Mouse (Mus musculus) neural tube, embryonic 13.5 days (tissue): Measurements from ENCODE around the gene Tbc1d25. TPM values are rescaled to one million over a fixed set of nuclear protein-coding genes. Genes with fewer than 3 reads are reported as not detected.

Source experiments
- ATAC-seq: fragments of 200-750 bp; cut with Nextera tagmentation; 2 replicates; pipeline ENCODE4 v1.8.0; 2017; ENCODE audit warnings: low read depth, mild to moderate bottlenecking, moderate TSS enrichment, moderate library complexity
- H3K27ac ChIP-seq: fragments of 300-500 bp; sonication (generic); replicated peaks from 2 replicates; pipeline ENCODE4 v1.5.1; 2015; ENCODE audit warnings: moderate library complexity, mild to moderate bottlenecking, inconsistent platforms
- H3K27me3 ChIP-seq: fragments of 300-500 bp; sonication (generic); 2 replicates; pipeline ENCODE4 v1.6.1; 2015; ENCODE audit warnings: mild to moderate bottlenecking, inconsistent platforms
- H3K36me3 ChIP-seq: fragments of 300-500 bp; sonication (generic); 2 replicates; pipeline ENCODE4 v1.6.1; 2015; ENCODE audit warnings: mild to moderate bottlenecking, inconsistent platforms
- H3K4me1 ChIP-seq: fragments of 300-500 bp; sonication (generic); replicated peaks from 2 replicates; pipeline ENCODE4 v1.6.1; 2015; ENCODE audit warnings: inconsistent platforms
- H3K4me2 ChIP-seq: fragments of 300-500 bp; sonication (generic); 2 replicates; pipeline ENCODE4 v1.6.1; 2015; ENCODE audit warnings: inconsistent platforms, mild to moderate bottlenecking, moderate library complexity
- H3K4me3 ChIP-seq: fragments of 300-500 bp; sonication (generic); 2 replicates; pipeline ENCODE4 v1.5.1; 2015; ENCODE audit warnings: mild to moderate bottlenecking, inconsistent platforms
- H3K9ac ChIP-seq: fragments of 300-500 bp; sonication (generic); 2 replicates; pipeline ENCODE4 v1.6.1; 2015; ENCODE audit warnings: moderate library complexity, mild to moderate bottlenecking, inconsistent platforms
- H3K9me3 ChIP-seq: fragments of 300-500 bp; sonication (generic); 2 replicates; pipeline ENCODE4 v1.6.1; 2016; ENCODE audit warnings: inconsistent platforms
- WGBS: fragments of 180-500 bp; shearing (Covaris S2); methylation state at CpG from one replicate; pipeline ENCODE4 v1.1.7; 2015; 5-methylcytosine and 5-hydroxymethylcytosine counted together
- polyA plus RNA-seq: library from polyadenylated mRNA; unstranded; fragments of >200 nt; fragmentation: Nextera tagmentation; extraction: Ambion mirVana; gene quantifications from 2 replicates; pipeline ENCODE4 v1.2.1, GENCODE M21; 2015

Gene Tbc1d25
- polyA plus RNA-seq, 1 experiment from 2014 or later: 20.5 TPM

DNA sequence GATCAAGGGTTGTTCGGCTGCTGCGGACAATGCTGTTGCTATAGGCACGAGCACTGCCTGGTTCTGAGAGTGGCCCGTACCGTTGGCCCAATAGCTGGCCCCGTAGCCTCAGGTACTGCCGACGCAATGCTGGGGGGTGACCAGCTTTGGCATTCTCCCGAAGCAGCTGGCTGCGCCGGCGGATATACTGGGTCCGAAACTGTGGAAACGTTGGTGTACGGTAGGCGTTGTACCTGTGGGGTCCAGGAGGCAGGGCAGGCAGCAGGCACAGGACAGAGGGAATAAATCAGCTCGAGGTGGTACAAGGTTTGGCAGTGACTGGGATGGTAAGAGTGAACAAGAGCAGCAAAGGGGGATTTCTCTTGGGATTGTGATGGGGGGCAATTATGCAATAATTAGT lies 44.6 kb downstream of the Tbc1d25 start:
- peaks cover 6% of the 10 kb centered on the region for H3K4me1 ChIP-seq
- peak; percentile 25 for ATAC-seq
- no peak overlapping the region for H3K27ac ChIP-seq
- H3K9ac ChIP-seq: no peak overlapping the region
- peak overlapping the region; percentile 58 for H3K4me3 ChIP-seq
- peaks cover 29% of the 10 kb centered on the region for H3K36me3 ChIP-seq
- no peaks in the 10 kb centered on the region for H3K27me3 ChIP-seq
- H3K9me3 ChIP-seq: no peaks in the 10 kb centered on the region
- peak overlapping the region; percentile 54 for H3K4me2 ChIP-seq
- 93% methylated on average over 17 of the region's 17 CpGs for WGBS

DNA sequence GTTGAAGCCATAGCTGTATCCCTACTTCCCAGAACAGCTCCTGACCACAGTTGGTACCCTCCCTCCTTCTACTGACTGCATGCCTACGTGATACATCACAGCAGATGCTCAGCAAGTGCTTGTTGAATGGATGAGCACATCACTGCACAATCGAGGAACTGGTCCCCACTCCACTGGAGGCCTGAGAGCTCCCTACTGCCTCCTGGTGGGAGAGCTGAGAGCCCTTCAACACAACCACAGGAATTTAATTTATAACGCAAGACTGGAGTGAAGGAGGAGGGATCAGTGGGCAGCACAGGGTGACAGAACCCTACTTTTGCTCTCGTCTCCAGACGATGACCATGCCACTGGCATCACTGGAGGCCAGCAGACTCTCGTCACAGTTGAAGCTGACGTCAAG lies 50.7 kb downstream of the Tbc1d25 start:
- H3K36me3 ChIP-seq: peaks cover 47% of the 10 kb centered on the region
- ATAC-seq: no peak
- H3K4me3 ChIP-seq: no peak overlapping the region
- no peaks in the 10 kb centered on the region for H3K27me3 ChIP-seq
- H3K4me2 ChIP-seq: no peak overlapping the region
- 78% methylated on average over 7 of the region's 7 CpGs for WGBS
- no peak overlapping the region for H3K27ac ChIP-seq
- no peaks in the 10 kb centered on the region for H3K9me3 ChIP-seq
- no peaks in the 10 kb centered on the region for H3K4me1 ChIP-seq
- H3K9ac ChIP-seq: no peak overlapping the region

DNA sequence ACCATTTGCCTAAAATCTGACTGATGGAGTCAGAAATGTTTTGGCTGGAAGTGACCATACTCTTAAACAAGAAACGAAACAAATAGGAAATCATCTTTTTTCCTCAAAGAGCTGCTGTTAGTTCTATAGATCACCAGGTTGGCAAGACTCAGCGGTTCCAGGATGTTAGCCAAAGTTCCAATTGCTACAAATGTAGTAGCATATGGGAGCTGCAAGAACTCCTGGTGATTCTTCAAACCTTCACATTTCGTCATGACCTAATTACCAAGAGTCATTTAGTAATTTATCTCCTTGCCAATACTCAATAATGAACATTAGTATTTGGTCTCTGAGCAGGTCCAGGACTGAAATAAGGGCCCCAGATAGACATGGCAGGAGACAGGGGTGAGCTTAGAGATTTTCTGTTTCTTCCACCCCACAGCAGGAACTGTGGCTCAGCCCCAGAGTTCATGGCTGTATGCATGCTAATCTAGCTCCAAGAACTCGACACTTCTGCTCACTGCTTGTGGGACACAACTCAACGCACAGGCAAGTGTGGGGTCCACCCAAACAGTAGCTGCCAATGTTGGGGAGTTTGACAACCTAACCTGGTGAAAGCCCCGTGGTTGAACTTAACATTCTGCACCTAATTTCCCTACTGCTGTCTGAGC lies 52.0 kb downstream of the Tbc1d25 start:
- Histone ChIP-seq H3K9ac (no peak overlapping the region), H3K36me3 (peaks cover 38% of the 10 kb centered on the region), H3K27ac (no peak overlapping the region), H3K27me3 (no peaks in the 10 kb centered on the region), H3K4me2 (no peak overlapping the region), H3K4me1 (no peaks in the 10 kb centered on the region), H3K9me3 (no peaks in the 10 kb centered on the region), H3K4me3 (no peak overlapping the region)
- 90% methylated on average over 6 of the region's 6 CpGs for WGBS
- no peak for ATAC-seq

DNA sequence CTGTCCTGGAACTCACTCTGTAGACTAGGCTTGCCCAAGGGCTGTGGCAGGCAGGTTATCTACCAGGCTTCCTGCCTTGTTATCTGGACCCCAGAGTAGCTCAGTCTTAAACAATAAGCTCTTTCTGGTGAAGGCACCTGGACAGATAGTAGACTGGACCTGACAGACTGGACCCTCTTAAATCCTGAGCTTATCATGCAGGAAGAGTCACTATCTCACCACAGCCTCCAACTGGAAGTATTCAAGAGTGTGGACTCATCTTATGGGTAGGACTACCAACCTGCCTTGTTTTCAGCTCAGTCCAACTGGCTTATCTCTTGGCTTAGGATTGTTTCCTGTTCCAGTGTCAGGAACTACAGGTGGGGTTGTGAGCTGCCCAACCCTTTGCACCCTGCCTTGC lies 58.7 kb downstream of the Tbc1d25 start:
- H3K4me2 ChIP-seq: no peak overlapping the region
- ATAC-seq: no peak

DNA sequence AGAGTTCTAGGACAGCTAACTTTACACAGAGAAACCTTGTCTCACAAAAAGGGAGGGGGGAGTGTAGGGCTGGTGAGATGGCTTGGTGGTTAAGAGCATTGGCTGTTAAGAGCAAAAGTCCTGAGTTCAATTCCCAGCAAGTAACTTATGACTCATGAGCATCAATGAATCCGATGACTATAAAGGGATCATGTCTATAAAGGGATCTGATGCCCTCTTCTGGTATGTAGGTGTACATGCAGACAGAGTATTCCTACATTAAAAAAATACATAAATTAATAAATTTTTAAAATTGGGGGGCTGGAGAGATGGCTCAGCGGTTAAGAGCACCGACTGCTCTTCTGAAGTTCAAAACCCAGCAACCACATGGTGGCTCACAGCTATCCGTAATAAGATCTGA lies 60.7 kb downstream of the Tbc1d25 start:
- no peaks in the 10 kb centered on the region for H3K9me3 ChIP-seq
- 83% methylated on average over 4 of the region's 4 CpGs for WGBS
- no peaks in the 10 kb centered on the region for H3K27me3 ChIP-seq
- H3K4me3 ChIP-seq: no peak overlapping the region
- no peak overlapping the region for H3K27ac ChIP-seq
- no peaks in the 10 kb centered on the region for H3K4me1 ChIP-seq
- no peak overlapping the region for H3K9ac ChIP-seq
- no peak for ATAC-seq
- H3K36me3 ChIP-seq: no peaks in the 10 kb centered on the region
- H3K4me2 ChIP-seq: no peak overlapping the region

More for the DNA sequence above, 58.7 kb downstream of the Tbc1d25 start:
- Histone ChIP-seq H3K27me3 (no peaks in the 10 kb centered on the region), H3K4me3 (no peak overlapping the region), H3K36me3 (no peaks in the 10 kb centered on the region), H3K9ac (no peak overlapping the region), H3K27ac (no peak overlapping the region), H3K9me3 (no peaks in the 10 kb centered on the region), H3K4me1 (no peaks in the 10 kb centered on the region)

DNA sequence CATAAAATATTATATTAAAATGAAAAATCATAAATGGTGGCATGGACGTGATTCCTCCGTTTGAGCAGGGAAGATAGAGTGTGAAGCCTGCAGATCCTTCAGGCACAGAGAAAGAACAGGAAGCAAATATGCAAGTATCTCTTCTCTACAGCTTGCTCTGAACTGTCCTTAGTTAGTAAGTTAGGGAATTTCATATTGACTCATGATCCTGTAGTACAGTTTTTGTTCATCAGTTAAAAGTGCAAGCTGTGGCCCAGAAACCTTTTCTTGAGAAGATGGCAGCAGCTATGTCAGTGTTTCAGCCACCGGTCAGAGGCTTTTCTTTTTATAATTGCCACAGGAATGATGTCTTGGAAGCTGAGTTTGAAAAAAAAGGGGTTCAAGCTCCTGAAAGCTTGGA lies 71.0 kb downstream of the Tbc1d25 start:
- Histone ChIP-seq H3K4me1 (peaks cover 5% of the 10 kb centered on the region; the same call in 1 of the 2 replicates), H3K36me3 (no peaks in the 10 kb centered on the region), H3K27ac (no peak overlapping the region), H3K9ac (no peak overlapping the region), H3K4me2 (no peak overlapping the region), H3K27me3 (no peaks in the 10 kb centered on the region), H3K4me3 (no peak overlapping the region), H3K9me3 (no peaks in the 10 kb centered on the region)
- 89% methylated on average over 3 of the region's 3 CpGs for WGBS
- no peak for ATAC-seq

Other genes with a start within 250 kb of the Tbc1d25 start
- 0.24 TPM in 1 of 2 replicates, not detected in the other for gene Eras, start 247.6 kb downstream of the Tbc1d25 start, polyA plus RNA-seq
- 52.2 and 53.4 TPM in 2 replicates for gene Hdac6, start 228.3 kb downstream of the Tbc1d25 start, polyA plus RNA-seq
- 0.56 and 0.73 TPM in 2 replicates for gene Gata1, start 198.1 kb downstream of the Tbc1d25 start, polyA plus RNA-seq
- gene Glod5, start 157.7 kb downstream of the Tbc1d25 start, polyA plus RNA-seq: not detected in 2 replicates
- gene Suv39h1, start 101.4 kb downstream of the Tbc1d25 start, polyA plus RNA-seq: 39.5 and 39.8 TPM in 2 replicates
- gene Was, start 85.7 kb downstream of the Tbc1d25 start, polyA plus RNA-seq: 0.24 TPM in 1 of 2 replicates, not detected in the other
- gene Wdr13, start 43.3 kb downstream of the Tbc1d25 start, polyA plus RNA-seq: 47.8 and 51.7 TPM in 2 replicates
- gene Rbm3, start 30.3 kb downstream of the Tbc1d25 start, polyA plus RNA-seq: 336 and 349 TPM in 2 replicates
- gene Ebp, start 17.3 kb upstream of the Tbc1d25 start, polyA plus RNA-seq: 27.2 and 35.5 TPM in 2 replicates
- gene Porcn, start 30.3 kb upstream of the Tbc1d25 start, polyA plus RNA-seq: 40.9 and 47.3 TPM in 2 replicates
- 45.5 and 49.2 TPM in 2 replicates for gene Ftsj1, start 76.2 kb upstream of the Tbc1d25 start, polyA plus RNA-seq
- 24.6 and 27.9 TPM in 2 replicates for gene Slc38a5, start 95.0 kb upstream of the Tbc1d25 start, polyA plus RNA-seq
- not detected in 2 replicates for gene Ssxb10, start 151.2 kb upstream of the Tbc1d25 start, polyA plus RNA-seq
- gene Ssxb9, start 190.8 kb upstream of the Tbc1d25 start, polyA plus RNA-seq: not detected in 2 replicates
- gene Ssxb1, start 237.1 kb upstream of the Tbc1d25 start, polyA plus RNA-seq: not detected in 2 replicates